Mouse (Mus musculus): ENCODE measurements around the gene Rpl32.
A peak's percentile ranks its signal among the peaks of the same experiment; 100 is the strongest.

DNA sequence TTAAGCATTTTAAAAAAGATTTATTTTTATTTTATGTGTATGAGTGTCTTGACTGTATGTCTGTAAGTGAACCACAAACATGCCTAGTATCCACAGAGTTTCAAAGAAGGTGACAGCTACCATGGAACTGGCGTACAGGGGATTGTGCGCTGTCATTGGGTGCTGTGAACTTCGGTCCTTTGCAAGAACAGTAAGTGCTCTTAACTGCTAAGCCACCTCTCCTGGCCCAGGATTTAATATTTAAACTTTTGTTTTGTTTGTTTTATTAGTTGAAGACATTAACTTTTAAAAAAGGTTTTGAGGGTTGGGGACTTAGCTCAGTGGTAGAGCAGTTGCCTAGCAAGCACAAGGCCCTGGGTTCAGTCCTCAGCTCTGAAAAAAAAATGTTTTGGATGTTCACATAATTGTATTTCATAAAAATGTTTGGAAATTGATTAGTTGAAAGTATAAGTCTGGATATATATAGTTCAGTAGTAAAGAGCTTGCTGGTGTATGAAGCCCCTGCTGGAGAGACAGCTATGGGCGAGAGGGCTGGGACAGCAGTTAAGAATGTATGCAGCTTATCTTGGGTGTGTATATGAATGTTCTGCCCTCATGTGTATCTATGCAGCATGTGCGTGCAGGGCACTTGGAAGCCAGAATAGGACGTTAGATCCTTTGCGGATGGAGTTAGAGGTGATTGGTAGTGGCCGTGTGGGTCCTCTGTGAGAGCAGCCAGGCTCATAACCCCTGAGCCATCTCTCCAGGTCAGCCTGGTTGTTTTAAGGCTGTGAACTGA, 12.9 kb upstream of the Rpl32 start:
- TF ChIP-seq CTCF (IDR thresholded peaks at IDR 0.05; ENCODE audit: low read depth) (peak; percentile 21; the same call in 1 of the 2 replicates), EP300 (IDR thresholded peaks at IDR 0.05; ENCODE audit: low read depth) (no peak)

Measured in liver, postnatal 0 days (tissue).